Mouse (Mus musculus): ENCODE results near the gene Ascc1.

GRCm38 (mm10) chr10:60106146-60106530 lies 103.5 kb downstream of the Ascc1 start, which contains the start of gene Spock2:
- TF ChIP-seq CTCF (IDR thresholded peaks at IDR 0.05; ENCODE audit: extremely low read depth, insufficient read length, insufficient replicate concordance, low read depth, low read length) (no peak), POLR2A (IDR thresholded peaks at IDR 0.05; ENCODE audit: low read depth, low read length) (no peak)
